Mouse (Mus musculus): ENCODE measurements at regions not wholly inside any gene's neighbourhood (a gene's known extent, or its start where the extent isn't known, plus 50 kb on each side); places are given as distances from the start of the nearest gene placed in this dataset.

- DNase-seq (ENCODE audit: low read depth, low spot score): peak; percentile 33
Measured at GRCm38 (mm10) chr17:45866876-45867652, 133.4 kb upstream of the 1600014C23Rik start.

GRCm38 (mm10) chr17:45866346-45866745 lies 132.7 kb upstream of the 1600014C23Rik start:
- DNase-seq (ENCODE audit: low read depth, low spot score): no peak

GRCm38 (mm10) chr17:45865944-45866343 lies 132.3 kb upstream of the 1600014C23Rik start:
- DNase-seq (ENCODE audit: low read depth, low spot score): no peak

- DNase-seq (ENCODE audit: low read depth, low spot score): no peak
Measured at GRCm38 (mm10) chr17:45863471-45864205, 130.0 kb upstream of the 1600014C23Rik start.

GRCm38 (mm10) chr17:45863031-45863430 lies 129.4 kb upstream of the 1600014C23Rik start:
- no peak for DNase-seq (ENCODE audit: low read depth, low spot score)

GRCm38 (mm10) chr17:45859441-45859840 lies 125.8 kb upstream of the 1600014C23Rik start:
- DNase-seq (ENCODE audit: low read depth, low spot score): no peak

GRCm38 (mm10) chr17:45853931-45854653 lies 120.4 kb upstream of the 1600014C23Rik start:
- no peak for DNase-seq (ENCODE audit: low read depth, low spot score)

- DNase-seq (ENCODE audit: low read depth, low spot score): no peak
Measured at GRCm38 (mm10) chr17:45852402-45852801, 118.8 kb upstream of the 1600014C23Rik start.

- no peak for DNase-seq (ENCODE audit: low read depth, low spot score)
Measured at GRCm38 (mm10) chr17:45851723-45852396, 118.2 kb upstream of the 1600014C23Rik start.

GRCm38 (mm10) chr17:45850976-45851375 lies 117.3 kb upstream of the 1600014C23Rik start:
- no peak for DNase-seq (ENCODE audit: low read depth, low spot score)

- no peak for DNase-seq (ENCODE audit: low read depth, low spot score)
Measured at GRCm38 (mm10) chr17:45850174-45850573, 116.5 kb upstream of the 1600014C23Rik start.

- no peak for DNase-seq (ENCODE audit: low read depth, low spot score)
Measured at GRCm38 (mm10) chr17:45848605-45849004, 115.0 kb upstream of the 1600014C23Rik start.

- no peak for DNase-seq (ENCODE audit: low read depth, low spot score)
Measured at GRCm38 (mm10) chr17:45847701-45848378, 114.2 kb upstream of the 1600014C23Rik start.

GRCm38 (mm10) chr17:45845832-45846231 lies 112.2 kb upstream of the 1600014C23Rik start:
- peak; percentile 60 for DNase-seq (ENCODE audit: low read depth, low spot score)

GRCm38 (mm10) chr17:45836731-45837130 lies 103.1 kb upstream of the 1600014C23Rik start:
- no peak for DNase-seq (ENCODE audit: low read depth, low spot score)

- no peak for DNase-seq (ENCODE audit: low read depth, low spot score)
Measured at GRCm38 (mm10) chr17:45836253-45836652, 102.6 kb upstream of the 1600014C23Rik start.

GRCm38 (mm10) chr17:45834518-45835071 lies 101.0 kb upstream of the 1600014C23Rik start:
- no peak for DNase-seq (ENCODE audit: low read depth, low spot score)

GRCm38 (mm10) chr17:45830324-45830723 lies 96.7 kb upstream of the 1600014C23Rik start:
- peak; percentile 72 for DNase-seq (ENCODE audit: low read depth, low spot score)

GRCm38 (mm10) chr17:45829571-45829970 lies 95.9 kb upstream of the 1600014C23Rik start:
- DNase-seq (ENCODE audit: low read depth, low spot score): peak; percentile 60

- DNase-seq (ENCODE audit: low read depth, low spot score): no peak
Measured at GRCm38 (mm10) chr17:45828843-45829242, 95.2 kb upstream of the 1600014C23Rik start.
